Mouse (Mus musculus) kidney, postnatal 10 days (tissue): ENCODE data around the gene Apoc1.

Experiments
- DNase-seq: peaks from one replicate; pipeline ENCODE4 v3.0.0; 2021; ENCODE audit warnings: mixed read lengths

Gene Apoc1

GRCm38 (mm10) chr7:19682979-19683378, 9.5 kb downstream of the Apoc1 start:
- no peak for DNase-seq

GRCm38 (mm10) chr7:19681202-19681694, 11.2 kb downstream of the Apoc1 start, which contains the start of the genes Gm44805 and Apoc4:
Gm44805 (minus strand) TSS chr7:19681423.
Apoc4 (minus strand) TSS chr7:19681479.
- no peak for DNase-seq

GRCm38 (mm10) chr7:19680702-19681101, 11.8 kb downstream of the Apoc1 start:
- DNase-seq: no peak

GRCm38 (mm10) chr7:19678901-19679300, 13.6 kb downstream of the Apoc1 start:
- no peak for DNase-seq

- DNase-seq: no peak
Observed at GRCm38 (mm10) chr7:19677872-19678271, 14.6 kb downstream of the Apoc1 start, which contains the start of gene Apoc2. Apoc2 (minus strand) TSS chr7:19677941.

GRCm38 (mm10) chr7:19676662-19677061, 15.8 kb downstream of the Apoc1 start:
- DNase-seq: no peak

GRCm38 (mm10) chr7:19675824-19676223, 16.6 kb downstream of the Apoc1 start:
- DNase-seq: no peak

- peak; percentile 11 for DNase-seq
Observed at GRCm38 (mm10) chr7:19673083-19673699, 19.3 kb downstream of the Apoc1 start.

- DNase-seq: no peak
Observed at GRCm38 (mm10) chr7:19671511-19671910, 20.9 kb downstream of the Apoc1 start.

- peak; percentile 96 for DNase-seq
Observed at GRCm38 (mm10) chr7:19668947-19669721, 23.3 kb downstream of the Apoc1 start.

GRCm38 (mm10) chr7:19667434-19667833, 25.0 kb downstream of the Apoc1 start:
- DNase-seq: no peak

GRCm38 (mm10) chr7:19666750-19667149, 25.7 kb downstream of the Apoc1 start:
- no peak for DNase-seq

GRCm38 (mm10) chr7:19664955-19665841, 27.3 kb downstream of the Apoc1 start, which contains the start of gene Clptm1:
Clptm1 (minus strand) TSS chr7:19665033.
- peak; percentile 98 for DNase-seq

GRCm38 (mm10) chr7:19664455-19664954, 28.0 kb downstream of the Apoc1 start:
- DNase-seq: no peak

- peak; percentile 20 for DNase-seq
Observed at GRCm38 (mm10) chr7:19663940-19664339, 28.5 kb downstream of the Apoc1 start.

- DNase-seq: no peak
Observed at GRCm38 (mm10) chr7:19652614-19653013, 39.8 kb downstream of the Apoc1 start.

GRCm38 (mm10) chr7:19651063-19651786, 41.2 kb downstream of the Apoc1 start:
- DNase-seq: peak; percentile 39

GRCm38 (mm10) chr7:19641223-19641622, 51.2 kb downstream of the Apoc1 start:
- DNase-seq: no peak
